Mouse (Mus musculus): ENCODE results near the gene Bmp6.
A peak's percentile ranks its signal among the peaks of the same experiment; 100 is the strongest.

Gene Bmp6

GRCm38 (mm10) chr13:38437930-38438329 is 93.0 kb downstream of the Bmp6 start:
- peak; percentile 47 for DNase-seq

GRCm38 (mm10) chr13:38440240-38440639 is 95.3 kb downstream of the Bmp6 start:
- no peak for DNase-seq

- DNase-seq: no peak
Observed at GRCm38 (mm10) chr13:38448516-38449015, 103.7 kb downstream of the Bmp6 start.

DNA sequence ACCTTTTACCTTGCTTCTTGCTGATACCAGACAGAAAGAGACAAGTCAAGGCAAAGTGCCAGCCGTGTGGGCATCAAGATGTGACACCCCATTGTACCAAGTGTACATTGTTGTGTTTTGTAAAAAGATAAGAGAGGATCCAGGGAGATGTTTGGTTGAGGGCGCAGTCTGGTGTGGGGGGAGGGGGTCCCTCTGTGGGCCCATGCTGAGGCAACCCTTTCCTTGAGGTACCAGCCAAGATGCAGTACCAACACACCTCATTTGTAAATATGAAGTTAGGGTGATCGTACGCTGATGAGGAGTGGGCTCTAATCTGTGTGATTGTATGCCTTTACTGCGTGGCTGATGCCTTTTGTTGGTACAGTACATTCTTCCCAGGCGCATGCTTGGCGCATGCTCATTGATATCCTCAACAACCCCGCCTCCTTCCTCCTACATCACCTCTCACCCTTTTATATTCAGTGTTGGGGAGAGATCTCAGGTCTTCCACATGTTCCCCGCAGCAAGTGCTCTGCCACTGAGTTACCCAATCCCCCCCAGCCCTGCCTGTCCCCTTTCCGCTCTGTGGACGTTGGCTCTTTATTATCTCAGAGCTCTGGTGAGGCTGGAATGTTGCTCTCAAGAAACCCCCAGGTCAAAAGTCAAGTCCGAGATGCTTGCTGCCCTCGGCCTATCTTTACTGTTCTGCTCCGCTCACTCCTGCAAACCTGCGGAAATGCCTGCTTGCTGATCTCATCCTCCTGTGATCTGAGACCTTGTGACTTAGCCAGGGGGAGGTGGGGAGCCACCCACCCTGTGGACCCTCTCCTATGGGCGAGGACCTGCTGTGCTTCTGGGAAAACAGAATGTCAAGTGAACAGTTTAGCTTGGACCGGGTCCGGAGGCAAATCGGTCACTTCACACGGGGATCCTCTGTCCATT is 105.4 kb downstream of the Bmp6 start:
- DNase-seq: no peak

- no peak for DNase-seq
Observed at GRCm38 (mm10) chr13:38451446-38451845, 106.5 kb downstream of the Bmp6 start.

DNA sequence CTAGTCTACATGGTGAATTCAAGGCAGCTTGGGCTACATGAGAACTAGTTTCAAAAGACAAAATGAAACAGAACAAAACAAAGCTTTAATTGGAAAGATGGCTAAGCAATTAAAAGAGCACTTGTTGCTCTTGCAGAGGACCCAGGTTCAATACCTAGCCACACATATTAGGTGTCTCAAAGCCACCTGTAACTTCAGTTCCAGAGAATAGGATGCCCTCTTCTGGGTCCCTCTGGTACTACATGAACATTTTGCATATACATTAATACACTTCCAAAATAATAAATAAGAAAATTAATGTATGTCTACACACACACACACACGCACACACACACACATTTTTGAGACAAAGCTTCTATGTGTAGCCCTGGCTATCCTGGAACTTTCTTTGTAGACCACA is 118.5 kb downstream of the Bmp6 start:
- peak; percentile 17 for DNase-seq

DNA sequence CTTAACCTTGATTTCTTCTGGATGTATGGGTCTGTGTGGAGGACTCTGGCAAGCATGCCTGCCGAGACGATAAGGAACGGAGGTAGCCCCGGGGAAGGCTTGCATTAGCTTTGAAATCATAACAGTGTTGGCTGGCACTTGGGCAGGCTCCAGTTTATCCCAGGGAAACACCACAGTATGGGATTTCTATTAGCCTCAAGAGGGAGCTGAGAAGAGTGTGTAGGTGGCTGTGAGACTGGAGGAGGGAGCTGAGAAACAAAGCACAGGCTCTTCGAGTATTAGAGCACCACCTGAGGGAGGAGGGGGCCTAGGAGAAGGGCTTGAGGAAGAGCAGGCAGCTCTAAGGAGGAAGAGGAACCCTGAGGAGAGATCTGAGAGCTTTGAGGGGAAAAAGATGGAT is 126.0 kb downstream of the Bmp6 start:
- no peak for DNase-seq

- DNase-seq: no peak
Observed at GRCm38 (mm10) chr13:38472636-38473035, 127.7 kb downstream of the Bmp6 start.

DNA sequence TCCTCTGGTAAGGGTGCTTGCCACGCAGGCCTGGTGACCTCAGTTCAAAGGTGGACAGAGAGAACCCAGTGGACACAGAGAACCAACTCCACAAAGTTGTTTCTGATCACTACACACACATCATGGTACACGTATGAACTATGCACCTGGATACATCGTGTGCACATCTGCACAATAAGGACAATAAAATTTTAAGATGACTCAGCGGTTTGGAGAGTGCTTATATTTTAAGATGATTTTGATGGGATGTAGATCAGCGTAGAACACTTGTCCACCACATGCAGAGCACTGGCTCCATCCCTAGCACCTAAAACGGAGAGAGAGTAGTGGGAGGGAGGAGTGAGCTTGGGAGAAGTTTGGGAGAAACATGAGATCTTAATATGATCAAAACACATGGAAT is 128.6 kb downstream of the Bmp6 start:
- no peak for DNase-seq

DNA sequence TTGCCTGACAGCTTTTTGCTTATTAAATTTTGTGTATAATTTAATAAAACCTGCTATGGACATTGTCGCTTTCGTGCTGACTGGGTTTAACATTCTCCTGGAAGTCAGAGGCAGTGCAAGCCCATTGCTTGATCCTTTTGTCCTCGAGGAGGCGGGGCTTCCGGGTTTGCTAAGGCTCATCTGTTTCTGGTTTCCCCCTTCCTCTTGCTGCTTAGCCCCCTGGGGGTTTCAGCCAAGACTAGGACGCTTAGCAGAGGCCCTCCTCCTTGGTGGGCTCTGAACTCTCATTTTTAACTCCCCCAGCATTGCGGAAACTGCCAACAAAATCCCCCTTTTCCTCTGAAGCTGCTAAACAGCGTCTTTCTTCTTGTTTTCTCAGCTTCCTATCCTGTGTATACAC is 132.0 kb downstream of the Bmp6 start:
- no peak for DNase-seq

GRCm38 (mm10) chr13:38481021-38481420 is 136.1 kb downstream of the Bmp6 start:
- DNase-seq: no peak

DNA sequence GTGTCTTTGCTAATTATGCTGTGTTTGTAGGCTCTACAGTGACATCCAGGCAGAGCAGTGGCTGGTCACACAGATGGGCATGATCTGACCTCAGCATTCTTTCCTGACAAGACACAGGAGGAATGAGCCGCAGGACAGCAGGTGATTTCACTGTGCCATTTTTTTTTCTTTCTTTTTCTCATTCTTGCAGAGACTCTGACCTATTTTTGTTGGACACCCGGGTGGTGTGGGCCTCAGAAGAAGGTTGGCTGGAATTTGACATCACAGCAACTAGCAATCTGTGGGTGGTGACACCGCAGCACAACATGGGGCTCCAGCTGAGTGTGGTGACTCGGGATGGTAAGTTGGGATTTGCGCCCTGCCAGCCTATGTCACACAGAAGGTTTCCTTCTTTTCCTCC is 139.8 kb downstream of the Bmp6 start:
- no peak for DNase-seq

GRCm38 (mm10) chr13:38486767-38487166 is 141.9 kb downstream of the Bmp6 start:
- no peak for DNase-seq

DNA sequence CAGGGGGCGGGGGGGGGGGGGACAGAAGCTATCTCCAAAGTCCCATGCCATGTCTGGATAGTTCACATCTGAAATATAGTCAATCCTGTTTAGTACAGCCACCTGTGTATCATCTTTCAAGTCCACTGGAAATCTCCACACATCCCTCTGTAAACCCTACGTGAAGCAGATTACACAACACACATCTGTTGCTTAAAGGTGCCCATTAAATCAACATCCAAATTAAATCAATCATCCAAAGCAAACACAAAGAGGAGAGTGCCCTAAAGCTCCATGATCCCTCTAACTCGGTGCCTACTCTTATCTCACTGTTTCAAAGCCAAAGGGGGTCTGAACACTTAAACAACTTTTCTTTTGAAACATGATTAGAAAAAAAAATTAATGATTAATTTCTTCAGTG is 151.8 kb downstream of the Bmp6 start:
- DNase-seq: no peak

- no peak for DNase-seq
Observed at GRCm38 (mm10) chr13:38501314-38501713, 156.4 kb downstream of the Bmp6 start.

DNA sequence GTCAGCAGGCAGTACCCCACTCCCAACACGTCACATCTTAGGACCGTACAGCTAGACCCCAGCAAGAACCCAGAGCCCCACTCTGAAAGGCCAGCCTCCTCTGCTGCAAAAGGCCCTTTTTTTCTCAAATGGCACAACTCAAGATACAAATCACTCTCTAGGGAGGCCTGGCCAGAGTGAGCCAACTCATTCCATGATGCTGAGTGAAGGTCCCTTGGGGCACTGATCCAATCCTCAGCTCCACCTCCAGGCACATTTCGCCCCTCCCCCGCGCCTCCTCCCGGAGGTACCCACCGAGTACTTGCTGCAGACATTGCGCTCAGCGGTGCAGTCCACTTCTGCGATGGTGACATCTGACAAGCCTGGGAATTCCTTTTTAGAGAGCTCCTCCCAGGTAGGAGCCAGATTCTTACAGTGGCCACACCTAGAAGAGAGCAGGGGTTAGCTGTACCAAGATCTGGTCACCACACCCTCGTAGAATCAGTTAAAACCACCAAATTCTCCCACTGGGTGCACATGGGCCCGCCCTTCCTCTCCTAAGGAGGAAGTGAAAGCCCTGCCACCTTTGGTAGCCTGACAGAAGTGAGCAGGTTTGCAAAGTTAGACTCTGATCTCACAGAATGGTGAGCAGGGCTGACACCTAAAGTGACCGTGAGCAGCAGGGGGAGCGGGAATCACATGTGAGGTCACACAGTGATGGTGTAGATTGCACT is 158.4 kb downstream of the Bmp6 start:
- no peak for DNase-seq

GRCm38 (mm10) chr13:38506320-38506719 is 161.4 kb downstream of the Bmp6 start:
- peak; percentile 60 for DNase-seq

DNA sequence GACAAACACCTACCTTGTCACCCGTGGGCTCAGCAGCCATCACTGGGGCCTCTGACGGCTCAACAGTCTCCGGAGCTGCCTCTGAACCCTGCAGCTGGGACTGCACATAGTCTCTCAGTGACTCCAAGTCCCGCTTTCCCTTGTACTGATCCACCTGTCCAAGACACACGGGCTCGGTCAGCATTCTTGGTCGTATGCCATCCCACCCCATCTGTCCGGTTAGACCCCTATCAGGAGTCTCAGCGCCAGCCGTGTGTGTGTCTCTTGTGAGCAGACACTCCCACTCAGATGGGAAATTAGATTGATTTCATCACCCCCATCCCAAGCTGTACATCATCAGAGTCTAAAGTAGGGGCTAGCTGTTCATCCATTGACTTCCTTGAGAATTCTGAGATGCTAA is 162.0 kb downstream of the Bmp6 start:
- no peak for DNase-seq

- DNase-seq: no peak
Observed at GRCm38 (mm10) chr13:38509681-38510341, 164.9 kb downstream of the Bmp6 start.

DNA sequence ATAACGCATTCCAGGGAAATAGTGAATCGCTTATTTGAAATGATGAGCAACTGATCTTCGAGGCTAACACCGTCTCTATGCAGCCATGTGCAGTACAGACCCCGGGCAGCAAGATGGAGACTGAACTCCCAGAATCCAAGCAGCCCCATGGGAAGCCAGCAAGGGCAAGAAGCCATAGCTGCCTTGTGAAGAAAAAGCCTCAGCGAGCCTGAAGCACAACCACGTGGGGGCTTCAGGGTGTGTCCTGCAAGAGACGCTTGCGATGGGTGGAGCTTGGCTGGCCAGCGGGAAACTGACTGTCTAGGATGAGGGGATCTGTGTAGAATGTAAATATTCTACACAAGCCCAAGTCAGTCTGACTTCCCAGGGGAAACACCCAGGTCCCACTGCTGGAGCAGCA is 167.1 kb downstream of the Bmp6 start:
- peak; percentile 47 for DNase-seq

DNA sequence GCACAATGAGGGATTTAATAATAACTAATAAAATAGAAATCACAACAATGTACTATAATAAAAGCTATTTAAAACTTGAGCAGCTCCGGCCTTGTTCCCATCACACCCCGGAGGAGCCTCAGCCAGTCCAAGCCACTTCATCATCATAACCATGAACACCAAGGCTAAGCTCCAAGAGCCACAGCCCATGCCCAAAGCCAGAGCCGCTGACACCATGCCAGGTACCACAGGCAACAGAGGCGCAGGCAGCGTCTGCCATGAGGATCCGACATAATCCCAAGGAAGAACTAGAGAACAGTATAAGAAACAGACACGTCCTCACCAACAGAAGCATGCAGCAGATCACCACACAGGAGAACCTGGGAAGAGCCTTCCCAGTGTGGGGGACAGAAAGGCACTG is 169.0 kb downstream of the Bmp6 start:
- DNase-seq: no peak

GRCm38 (mm10) chr13:38515431-38515830 is 170.5 kb downstream of the Bmp6 start:
- DNase-seq: no peak

DNA sequence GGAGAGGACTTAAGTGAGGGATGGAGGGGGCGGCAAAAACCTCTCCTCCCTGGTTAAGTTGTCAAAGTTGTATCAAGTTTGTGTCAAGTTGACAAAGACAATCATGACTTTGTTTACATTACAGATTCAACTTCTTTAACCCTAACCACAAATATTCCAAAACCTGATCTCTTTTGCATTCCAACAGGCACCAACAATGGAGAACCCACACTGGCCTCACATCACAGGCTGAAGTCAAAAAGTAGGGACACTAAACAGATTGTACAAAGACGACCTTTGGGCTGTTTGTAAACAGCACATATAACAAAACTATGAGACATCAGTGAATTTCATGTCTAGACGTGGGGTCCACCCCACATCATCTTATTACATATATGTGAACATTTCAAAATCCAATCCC is 170.9 kb downstream of the Bmp6 start:
- no peak for DNase-seq

GRCm38 (mm10) chr13:38516582-38516981 is 171.7 kb downstream of the Bmp6 start:
- no peak for DNase-seq
